Mouse (Mus musculus): ENCODE data around the gene Stx19. TPM values are rescaled to one million over a fixed set of nuclear protein-coding genes. Genes with fewer than 3 reads are reported as not detected.
A peak's percentile ranks its signal among the peaks of the same experiment; 100 is the strongest.

Gene Stx19
- total and polyA plus RNA-seq, 2 experiments from 2014 or later, result 0.16 TPM; not detected in 1

- Histone ChIP-seq H3K9me3 (ENCODE audit: low read length) (no peaks in the 10 kb centered on the region), H3K9ac (replicated peaks; ENCODE audit: low read length) (no peak overlapping the region), H3K27me3 (ENCODE audit: insufficient read depth, low read length) (no peaks in the 10 kb centered on the region), H3K4me3 (ENCODE audit: low read length) (no peak overlapping the region), H3K27ac (no peak overlapping the region), H3K4me1 (ENCODE audit: insufficient read depth, low read length) (no peaks in the 10 kb centered on the region), H3K36me3 (ENCODE audit: insufficient read depth, low read length) (no peaks in the 10 kb centered on the region), H3K4me2 (ENCODE audit: low read depth, low read length) (no peak overlapping the region)
- 95% methylated on average over 2 of the region's 2 CpGs for WGBS
- TF ChIP-seq CTCF (IDR thresholded peaks at IDR 0.05; ENCODE audit: low read depth), result no peak
- DNase-seq (ENCODE audit: low spot score), result no peak
- ATAC-seq, result no peak
Measured at GRCm38 (mm10) chr16:62857498-62857897, 43.0 kb downstream of the Stx19 start.

GRCm38 (mm10) chr16:62858018-62858417 is 43.5 kb downstream of the Stx19 start:
- TF ChIP-seq CTCF (IDR thresholded peaks at IDR 0.05; ENCODE audit: low read depth), result peak; percentile 47
- H3K36me3 ChIP-seq (ENCODE audit: insufficient read depth, low read length), result no peaks in the 10 kb centered on the region
- no peaks in the 10 kb centered on the region for H3K9me3 ChIP-seq (ENCODE audit: low read length)
- 95% methylated on average over 1 of the region's 1 CpGs for WGBS
- no peak for DNase-seq (ENCODE audit: low spot score)
- no peak overlapping the region for H3K9ac ChIP-seq (replicated peaks; ENCODE audit: low read length)
- no peak overlapping the region for H3K4me2 ChIP-seq (ENCODE audit: low read depth, low read length)
- H3K4me1 ChIP-seq (ENCODE audit: insufficient read depth, low read length), result no peaks in the 10 kb centered on the region
- H3K27ac ChIP-seq, result no peak overlapping the region
- no peak for ATAC-seq
- no peaks in the 10 kb centered on the region for H3K27me3 ChIP-seq (ENCODE audit: insufficient read depth, low read length)
- no peak overlapping the region for H3K4me3 ChIP-seq (ENCODE audit: low read length)

GRCm38 (mm10) chr16:62860140-62860539 is 45.7 kb downstream of the Stx19 start:
- TF ChIP-seq CTCF (IDR thresholded peaks at IDR 0.05; ENCODE audit: low read depth), result no peak
- Histone ChIP-seq H3K9me3 (ENCODE audit: low read length) (no peaks in the 10 kb centered on the region), H3K4me3 (ENCODE audit: low read length) (no peak overlapping the region), H3K9ac (replicated peaks; ENCODE audit: low read length) (no peak overlapping the region), H3K4me2 (ENCODE audit: low read depth, low read length) (no peak overlapping the region), H3K4me1 (ENCODE audit: insufficient read depth, low read length) (no peaks in the 10 kb centered on the region), H3K36me3 (ENCODE audit: insufficient read depth, low read length) (no peaks in the 10 kb centered on the region), H3K27ac (no peak overlapping the region), H3K27me3 (ENCODE audit: insufficient read depth, low read length) (no peaks in the 10 kb centered on the region)
- 87% methylated on average over 1 of the region's 1 CpGs for WGBS
- DNase-seq (ENCODE audit: low spot score), result no peak
- ATAC-seq, result no peak

- no peak overlapping the region for H3K9ac ChIP-seq (replicated peaks; ENCODE audit: low read length)
- H3K27me3 ChIP-seq (ENCODE audit: insufficient read depth, low read length), result no peaks in the 10 kb centered on the region
- H3K27ac ChIP-seq, result no peak overlapping the region
- no peak for TF ChIP-seq CTCF (IDR thresholded peaks at IDR 0.05; ENCODE audit: low read depth)
- no peaks in the 10 kb centered on the region for H3K9me3 ChIP-seq (ENCODE audit: low read length)
- DNase-seq (ENCODE audit: low spot score), result no peak
- no peaks in the 10 kb centered on the region for H3K4me1 ChIP-seq (ENCODE audit: insufficient read depth, low read length)
- no peak overlapping the region for H3K4me2 ChIP-seq (ENCODE audit: low read depth, low read length)
- WGBS, result 48% methylated on average over 6 of the region's 6 CpGs
- H3K36me3 ChIP-seq (ENCODE audit: insufficient read depth, low read length), result no peaks in the 10 kb centered on the region
- no peak for ATAC-seq
- no peak overlapping the region for H3K4me3 ChIP-seq (ENCODE audit: low read length)
Measured at GRCm38 (mm10) chr16:62861455-62861854, 47.0 kb downstream of the Stx19 start.

GRCm38 (mm10) chr16:62872688-62873117 is 58.2 kb downstream of the Stx19 start:
- Histone ChIP-seq H3K36me3 (ENCODE audit: insufficient read depth, low read length) (no peaks in the 10 kb centered on the region), H3K9me3 (ENCODE audit: low read length) (no peaks in the 10 kb centered on the region), H3K9ac (replicated peaks; ENCODE audit: low read length) (no peak overlapping the region), H3K4me1 (ENCODE audit: insufficient read depth, low read length) (no peaks in the 10 kb centered on the region), H3K4me3 (ENCODE audit: low read length) (no peak overlapping the region), H3K27ac (no peak overlapping the region), H3K27me3 (ENCODE audit: insufficient read depth, low read length) (no peaks in the 10 kb centered on the region), H3K4me2 (ENCODE audit: low read depth, low read length) (no peak overlapping the region)
- no peak for TF ChIP-seq CTCF (IDR thresholded peaks at IDR 0.05; ENCODE audit: low read depth)
- ATAC-seq, result peak; percentile 56; the same call in 1 of the 2 replicates
- 64% methylated on average over 5 of the region's 5 CpGs for WGBS
- DNase-seq (ENCODE audit: low spot score), result no peak

GRCm38 (mm10) chr16:62873180-62873579 is 58.7 kb downstream of the Stx19 start:
- no peak overlapping the region for H3K9ac ChIP-seq (replicated peaks; ENCODE audit: low read length)
- H3K4me3 ChIP-seq (ENCODE audit: low read length), result no peak overlapping the region
- H3K36me3 ChIP-seq (ENCODE audit: insufficient read depth, low read length), result no peaks in the 10 kb centered on the region
- ATAC-seq (no peak), DNase-seq (ENCODE audit: low spot score) (no peak)
- H3K27me3 ChIP-seq (ENCODE audit: insufficient read depth, low read length), result no peaks in the 10 kb centered on the region
- no peaks in the 10 kb centered on the region for H3K4me1 ChIP-seq (ENCODE audit: insufficient read depth, low read length)
- WGBS, result 53% methylated on average over 4 of the region's 4 CpGs
- no peaks in the 10 kb centered on the region for H3K9me3 ChIP-seq (ENCODE audit: low read length)
- H3K27ac ChIP-seq, result no peak overlapping the region
- no peak for TF ChIP-seq CTCF (IDR thresholded peaks at IDR 0.05; ENCODE audit: low read depth)
- no peak overlapping the region for H3K4me2 ChIP-seq (ENCODE audit: low read depth, low read length)

Small RNAs within 50 kb of the gene (microRNA-seq; reads per million reads assigned to microRNA genes)
- gene Gm25986, result 0 reads per million in 2 experiments

Other genes starting within 250 kb of the Stx19 start
- 8.9 and 9.9 TPM in 2 replicates for gene Nsun3, start 27.9 kb upstream of the Stx19 start, total RNA-seq (2014; rRNA removed)
- gene Nsun3, start 27.9 kb upstream of the Stx19 start, polyA plus RNA-seq (2015; fragmentation: Nextera tagmentation; extraction: Ambion mirVana), result 8.6 and 8.7 TPM in 2 replicates
- gene Arl13b, start 32.4 kb downstream of the Stx19 start, total RNA-seq (2014; rRNA removed), result 7.0 and 11.2 TPM in 2 replicates
- gene Arl13b, start 32.4 kb downstream of the Stx19 start, polyA plus RNA-seq (2015; fragmentation: Nextera tagmentation; extraction: Ambion mirVana), result 12.3 TPM in 2 replicates
- 6.5 and 8.0 TPM in 2 replicates for gene Pros1, start 39.6 kb downstream of the Stx19 start, total RNA-seq (2014; rRNA removed)
- 10.6 and 11.8 TPM in 2 replicates for gene Pros1, start 39.6 kb downstream of the Stx19 start, polyA plus RNA-seq (2015; fragmentation: Nextera tagmentation; extraction: Ambion mirVana)